Mouse (Mus musculus): ENCODE data around the gene Itprid2.
"Not testable (repeated sequence)": the region's sequence is repeated elsewhere in the genome, so short reads cannot be mapped to it uniquely, and the experiment has no call there.

Itprid2 gene

GRCm38 (mm10) chr2:79634528-79635400 lies at the start of gene Itprid2:
TSS of gene Itprid2 (plus strand) at chr2:79635352.
- peak; percentile 98 for DNase-seq (ENCODE audit: low read depth, low spot score)

DNA sequence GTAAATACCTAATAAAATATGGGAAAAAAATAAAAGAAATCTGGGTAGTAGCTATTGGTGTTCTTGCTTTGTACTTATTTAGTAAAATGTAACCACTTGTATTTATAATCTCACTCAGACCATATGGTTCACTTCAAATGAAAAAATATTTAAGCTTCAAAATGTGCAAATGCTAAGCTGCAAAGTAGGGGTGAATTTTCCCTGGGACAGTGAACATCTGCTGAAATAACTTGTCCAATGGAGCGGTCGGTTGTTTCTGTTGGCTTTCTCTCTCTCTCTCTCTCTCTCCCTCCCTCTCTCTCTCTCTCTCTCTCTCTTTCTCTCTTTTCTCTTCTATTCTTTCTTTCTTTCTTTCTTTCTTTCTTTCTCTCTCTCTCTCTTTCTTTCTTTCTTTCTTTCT lies 39.0 kb upstream of the Itprid2 start:
- DNase-seq (ENCODE audit: low read depth, low spot score) = no peak

GRCm38 (mm10) chr2:79597090-79597489 lies 38.1 kb upstream of the Itprid2 start:
- peak; percentile 3 for DNase-seq (ENCODE audit: low read depth, low spot score)

DNA sequence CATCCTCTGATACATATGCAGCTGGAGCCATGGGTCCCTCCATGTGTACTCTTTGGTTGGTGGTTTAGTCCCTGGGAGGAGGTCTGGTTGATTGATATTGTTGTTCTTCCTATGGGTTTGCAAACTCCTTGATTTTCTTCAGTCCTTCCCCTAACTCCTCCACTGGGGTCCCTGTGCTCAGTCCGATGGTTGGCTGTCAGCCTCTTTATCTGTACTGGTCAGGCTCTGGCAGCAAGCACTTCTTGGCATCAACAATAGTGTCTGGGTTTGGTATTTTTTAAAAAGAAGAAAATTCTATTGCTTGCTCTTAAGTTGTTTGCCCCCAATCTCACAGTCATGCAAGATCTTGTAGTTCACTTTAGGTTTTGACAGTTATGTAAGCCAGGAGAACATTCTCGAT lies 34.0 kb upstream of the Itprid2 start:
- not testable (repeated sequence) for DNase-seq (ENCODE audit: low read depth, low spot score)

- no peak for DNase-seq (ENCODE audit: low read depth, low spot score)
Observed at GRCm38 (mm10) chr2:79601691-79602116, 33.4 kb upstream of the Itprid2 start.

- DNase-seq (ENCODE audit: low read depth, low spot score) = no peak
Observed at GRCm38 (mm10) chr2:79602306-79602705, 32.8 kb upstream of the Itprid2 start.

DNA sequence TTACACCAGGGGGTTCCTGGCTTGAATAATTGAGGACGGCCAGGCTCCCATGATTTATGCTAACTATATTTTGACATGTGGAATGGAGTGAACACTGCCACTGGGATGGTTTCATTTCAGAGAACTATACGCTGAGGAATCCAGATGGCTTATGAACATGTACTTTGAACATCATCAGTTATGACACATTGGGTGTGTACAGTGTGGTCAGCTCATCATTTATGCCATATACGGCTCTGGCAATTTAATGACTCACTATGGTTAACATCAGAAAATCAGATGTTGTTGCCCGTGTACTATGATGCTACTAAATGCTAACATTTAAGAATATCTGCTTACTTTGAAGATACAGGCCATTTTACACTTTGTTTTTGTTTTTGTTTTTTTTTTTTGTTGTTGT lies 31.8 kb upstream of the Itprid2 start:
- DNase-seq (ENCODE audit: low read depth, low spot score) = no peak

DNA sequence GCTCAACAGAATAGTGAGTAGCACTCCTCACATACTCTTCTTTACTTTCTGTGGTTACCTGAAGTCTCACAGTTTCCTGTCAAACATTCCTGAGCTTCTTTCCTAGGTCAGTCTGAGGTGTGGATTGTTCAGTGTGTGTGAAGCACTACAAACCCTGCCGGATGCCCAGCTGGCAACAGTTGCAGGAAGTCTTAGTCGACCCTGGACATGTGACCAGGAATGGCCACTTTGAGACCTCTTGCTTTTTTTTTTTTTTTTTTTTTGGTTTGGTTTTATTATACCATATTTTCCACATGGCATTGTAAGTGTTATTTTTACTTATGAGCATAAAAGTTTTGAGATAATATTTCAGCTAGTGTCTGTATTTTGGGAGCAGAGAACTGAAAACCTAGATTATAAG lies 29.1 kb upstream of the Itprid2 start:
- DNase-seq (ENCODE audit: low read depth, low spot score) = no peak

- DNase-seq (ENCODE audit: low read depth, low spot score) = no peak
Observed at GRCm38 (mm10) chr2:79607181-79607580, 28.0 kb upstream of the Itprid2 start.

DNA sequence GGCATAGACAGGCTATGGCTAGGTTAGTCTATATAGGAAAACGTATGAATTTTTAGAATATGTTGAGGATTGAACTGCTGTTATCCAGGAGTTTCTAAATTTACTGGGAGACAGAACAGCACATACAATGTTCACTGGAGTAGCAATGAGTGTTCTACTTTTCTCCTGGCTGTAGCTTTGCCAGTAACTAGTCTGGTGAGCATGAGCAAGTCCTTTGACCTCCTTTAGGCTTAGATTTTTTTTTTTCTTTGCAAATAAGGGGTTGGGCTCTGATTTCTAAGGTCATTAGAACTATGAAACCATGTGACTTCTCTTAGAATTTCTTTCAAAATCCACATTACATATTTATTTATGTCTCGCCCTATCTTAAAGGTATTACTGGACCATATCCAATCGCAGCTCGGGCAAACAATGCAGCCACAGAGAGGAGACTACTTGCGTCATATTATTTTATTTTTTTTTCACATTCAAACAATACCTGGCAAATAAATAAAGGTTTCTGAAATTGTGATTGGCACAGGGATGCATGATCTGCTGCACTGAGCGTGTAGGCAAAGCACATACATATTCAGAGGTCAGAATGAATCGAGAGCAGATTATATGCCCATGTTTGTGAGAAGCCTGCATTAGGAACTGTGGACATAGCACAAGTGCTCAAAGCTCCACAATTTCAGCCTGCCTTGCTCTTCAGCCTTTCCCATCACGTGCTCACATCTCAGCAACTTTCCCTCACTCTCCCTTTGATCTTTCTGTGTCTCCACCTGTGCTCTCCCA lies 26.7 kb upstream of the Itprid2 start:
- no peak for DNase-seq (ENCODE audit: low read depth, low spot score)

DNA sequence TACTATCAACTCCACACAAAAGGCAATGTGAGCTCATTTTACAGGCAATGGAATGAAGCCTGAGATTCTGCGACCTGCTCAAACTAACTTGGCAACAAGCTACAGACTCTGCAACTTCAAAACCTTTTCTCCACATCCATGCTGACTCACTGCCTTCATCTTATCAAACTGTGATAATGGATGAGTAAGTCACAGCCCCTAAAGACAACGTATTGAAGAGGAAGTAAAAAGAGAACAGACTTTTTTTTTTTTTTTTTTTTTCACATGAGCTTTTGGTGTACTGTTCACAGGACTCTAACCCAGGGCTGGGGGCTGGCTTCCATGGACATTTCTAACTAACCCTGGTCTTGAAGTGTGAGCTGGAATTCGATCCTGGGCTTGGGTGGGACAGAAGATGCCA lies 24.3 kb upstream of the Itprid2 start:
- DNase-seq (ENCODE audit: low read depth, low spot score) = no peak

- DNase-seq (ENCODE audit: low read depth, low spot score) = no peak
Observed at GRCm38 (mm10) chr2:79618145-79618544, 17.0 kb upstream of the Itprid2 start.

DNA sequence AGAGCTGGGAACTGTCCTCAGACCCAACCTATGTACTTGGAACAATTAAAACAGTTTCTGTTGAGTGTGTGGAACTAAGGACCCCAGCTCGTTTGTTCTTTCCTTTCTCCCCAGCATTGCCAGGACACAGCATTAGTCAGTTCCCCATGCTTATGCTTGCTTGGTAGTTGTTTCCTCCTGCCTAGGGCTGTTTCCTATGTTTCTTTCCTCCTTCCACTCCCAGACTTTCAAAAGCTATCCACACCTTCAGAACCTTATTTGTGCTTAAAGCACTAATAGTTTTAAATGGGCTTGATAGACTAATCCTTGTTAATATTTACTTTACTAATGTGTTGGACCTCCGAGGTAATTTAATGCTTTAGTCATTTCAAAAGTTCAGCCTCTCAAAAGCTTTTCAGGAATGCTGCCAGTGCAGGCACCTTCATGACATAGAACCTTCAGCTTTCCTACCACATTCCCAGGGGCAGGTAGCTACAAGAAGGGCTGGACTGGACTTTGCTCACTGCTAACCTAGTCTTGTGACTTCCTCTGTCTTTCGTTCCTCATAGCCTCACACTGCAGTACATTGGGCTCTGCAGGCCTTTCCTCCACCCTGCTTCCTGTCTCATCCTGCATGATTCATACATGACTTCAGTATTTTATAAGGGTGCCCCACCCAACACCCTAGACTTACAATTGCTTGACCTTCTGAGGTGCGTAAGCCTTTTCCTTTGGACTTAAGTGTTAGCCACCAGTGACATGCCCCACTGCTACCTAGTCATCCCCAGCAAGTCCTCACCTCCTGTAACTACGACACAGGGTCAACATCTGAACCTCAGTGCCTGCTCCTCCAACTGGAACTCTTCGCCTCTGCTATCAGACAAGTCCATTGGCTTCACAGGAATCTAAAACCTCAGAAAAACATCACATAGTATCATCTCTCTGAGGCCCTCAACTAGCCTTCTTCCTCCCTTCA lies 16.3 kb upstream of the Itprid2 start:
- no peak for DNase-seq (ENCODE audit: low read depth, low spot score)

- no peak for DNase-seq (ENCODE audit: low read depth, low spot score)
Observed at GRCm38 (mm10) chr2:79623256-79623655, 11.9 kb upstream of the Itprid2 start.

DNA sequence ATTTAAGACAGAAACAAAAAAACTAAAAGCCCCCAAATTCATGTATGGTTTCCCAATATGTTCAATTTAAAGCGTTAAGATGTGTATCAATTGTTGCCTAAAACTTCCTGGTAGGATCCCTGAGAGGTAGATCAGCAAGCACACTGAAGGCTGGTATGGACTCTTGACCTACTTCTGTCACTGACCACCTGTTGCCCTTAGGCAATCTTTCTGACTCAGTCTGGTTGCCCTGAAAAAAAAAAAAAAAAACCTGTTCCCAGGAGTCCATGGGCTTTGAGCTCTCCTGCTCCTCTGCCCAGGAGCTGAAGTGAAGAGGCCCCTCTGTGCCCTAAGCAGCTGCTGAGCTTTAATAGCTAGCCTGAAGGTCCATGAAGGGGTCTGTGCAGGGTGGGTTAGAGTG lies 7.5 kb upstream of the Itprid2 start:
- DNase-seq (ENCODE audit: low read depth, low spot score) = peak; percentile 16

- no peak for DNase-seq (ENCODE audit: low read depth, low spot score)
Observed at GRCm38 (mm10) chr2:79630231-79630630, 4.9 kb upstream of the Itprid2 start.

DNA sequence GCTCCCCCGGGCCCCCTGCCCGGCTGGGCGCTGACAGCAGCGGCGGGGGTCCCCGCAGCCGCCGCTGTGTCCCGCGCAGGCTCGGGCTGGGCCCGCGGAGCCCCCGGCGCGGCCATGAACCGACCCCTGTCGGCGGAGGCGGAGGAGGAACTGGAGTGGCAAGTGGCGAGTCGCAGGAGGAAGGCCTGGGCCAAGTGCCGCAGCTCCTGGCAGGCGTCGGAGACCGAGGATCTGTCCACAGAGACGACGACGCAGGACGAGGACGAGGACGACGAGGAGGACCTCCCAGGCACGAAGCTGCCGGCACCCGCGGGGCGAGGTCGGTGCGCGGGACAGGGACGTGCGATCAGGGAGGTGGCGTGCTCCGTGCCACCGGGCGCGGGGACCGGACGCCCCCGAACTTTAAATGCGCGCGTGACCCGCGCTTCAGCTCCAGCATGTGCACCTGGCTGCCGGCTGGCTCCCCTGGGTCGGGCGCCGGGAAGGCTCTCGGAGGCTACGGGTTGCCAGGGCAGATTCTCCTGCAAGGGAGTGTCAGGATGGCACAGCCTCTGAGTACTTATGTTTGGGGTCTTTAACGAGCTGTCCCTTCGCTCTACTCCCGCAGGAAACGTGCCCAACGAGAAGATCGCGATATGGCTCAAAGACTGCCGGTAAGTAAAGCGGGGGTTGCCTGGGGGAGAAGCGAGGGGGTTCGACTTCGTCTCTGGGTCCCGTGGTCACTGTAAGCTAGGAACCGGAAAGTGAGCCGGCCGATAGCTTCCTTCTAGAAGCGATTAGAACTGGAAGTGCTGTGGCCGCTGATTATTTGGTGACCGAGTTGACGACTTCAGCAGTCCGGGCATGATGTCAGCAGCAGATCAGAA lies 507 bp downstream of the Itprid2 start:
- DNase-seq (ENCODE audit: low read depth, low spot score) = peak; percentile 60

GRCm38 (mm10) chr2:79638924-79639323 lies 3.8 kb downstream of the Itprid2 start:
- DNase-seq (ENCODE audit: low read depth, low spot score) = no peak

- DNase-seq (ENCODE audit: low read depth, low spot score) = peak; percentile 18
Observed at GRCm38 (mm10) chr2:79646237-79646688, 11.1 kb downstream of the Itprid2 start.

DNA sequence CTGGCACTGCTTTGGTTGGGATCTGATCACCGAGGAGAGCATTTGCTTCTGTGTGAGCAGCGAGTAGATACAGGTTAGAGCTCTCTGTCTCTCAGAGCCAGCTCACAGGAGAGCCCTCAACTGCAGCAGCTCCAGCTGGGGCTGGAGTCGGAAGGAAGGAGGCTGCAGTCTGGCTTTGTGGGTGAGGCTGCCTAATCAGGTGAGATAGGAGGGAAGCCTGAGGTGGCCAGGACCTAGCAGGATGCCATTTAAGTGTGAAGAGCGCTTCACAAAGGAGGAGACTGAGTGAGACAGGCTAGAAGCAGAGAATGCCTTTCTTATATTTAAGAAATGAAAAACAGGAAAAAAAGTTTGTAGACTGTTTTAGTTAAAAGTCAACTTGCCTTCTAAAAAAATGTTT lies 11.9 kb downstream of the Itprid2 start:
- DNase-seq (ENCODE audit: low read depth, low spot score) = no peak

GRCm38 (mm10) chr2:79647728-79648127 lies 12.6 kb downstream of the Itprid2 start:
- no peak for DNase-seq (ENCODE audit: low read depth, low spot score)

All from skeletal muscle tissue, adult 2 months (tissue).